Mouse (Mus musculus): Measurements from ENCODE around the gene Myo3b. TPM values are rescaled to one million over a fixed set of nuclear protein-coding genes. Genes with fewer than 3 reads are reported as not detected.
"Not testable (repeated sequence)": the region's sequence is repeated elsewhere in the genome, so short reads cannot be mapped to it uniquely, and the experiment has no call there.

The Myo3b gene
- total RNA-seq, 2 experiments from 2014 or later, result not detected

DNA sequence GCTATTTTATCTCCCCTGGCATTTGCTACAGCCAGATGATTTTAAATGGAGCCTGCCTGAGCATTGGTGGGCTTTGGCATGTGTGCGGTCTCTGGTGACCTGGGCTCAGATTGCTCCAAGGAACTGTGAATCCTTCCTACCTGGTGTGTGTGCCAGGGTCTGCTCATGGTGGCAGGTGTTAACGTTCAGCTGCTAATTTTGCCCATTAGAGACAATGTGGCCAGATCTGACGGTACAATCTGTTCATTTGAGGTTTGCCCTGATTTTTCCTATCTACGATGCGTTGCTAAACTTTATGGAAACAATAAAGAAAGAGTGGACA is 138.7 kb downstream of the Myo3b start:
- no peak for ATAC-seq (replicated peaks; ENCODE audit: poor library complexity, severe bottlenecking)

DNA sequence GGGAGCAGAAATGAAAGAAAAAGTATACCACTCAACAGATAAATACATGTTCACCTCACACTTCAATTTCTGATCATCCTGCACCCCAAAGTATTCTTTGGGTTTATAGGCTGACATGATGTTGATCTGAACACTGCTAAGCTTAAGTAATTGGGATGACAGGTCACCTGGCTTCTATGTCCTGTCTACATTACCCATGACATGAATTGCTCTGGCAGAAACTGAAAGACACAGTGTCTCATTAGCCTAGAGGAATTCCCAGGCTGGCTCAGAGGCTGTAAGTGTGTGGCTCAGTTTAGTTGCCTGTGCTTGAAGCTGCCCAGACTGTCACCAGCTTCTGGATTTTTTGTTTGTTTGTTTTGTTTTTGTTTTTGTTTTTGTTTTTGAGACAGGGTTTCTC is 139.3 kb downstream of the Myo3b start:
- no peak for ATAC-seq (replicated peaks; ENCODE audit: poor library complexity, severe bottlenecking)

DNA sequence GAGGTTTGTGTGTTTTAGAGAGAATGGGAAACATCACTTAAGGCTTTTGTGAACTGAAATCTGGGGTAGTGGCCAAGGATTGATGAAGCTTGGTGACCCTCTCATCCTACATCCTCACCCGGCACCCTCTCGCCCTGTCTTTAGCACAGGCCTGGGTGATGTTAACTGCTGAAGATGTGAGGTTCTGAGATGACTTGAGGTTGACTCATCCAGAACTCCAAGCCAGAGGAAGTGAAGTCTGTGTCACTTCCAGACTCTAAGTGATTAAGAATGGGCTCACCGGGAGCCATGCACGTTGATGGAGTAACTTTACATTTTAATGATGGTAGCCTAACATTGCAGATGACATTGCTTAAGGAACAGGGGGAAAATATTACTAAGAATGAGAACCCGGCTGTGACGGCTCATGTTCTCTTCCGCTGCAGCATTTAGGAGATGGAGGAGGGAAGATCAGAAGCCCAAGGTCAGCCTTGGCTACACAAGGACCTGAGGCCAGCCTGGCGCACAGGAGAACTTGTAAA is 143.3 kb downstream of the Myo3b start:
- no peak for ATAC-seq (replicated peaks; ENCODE audit: poor library complexity, severe bottlenecking)

DNA sequence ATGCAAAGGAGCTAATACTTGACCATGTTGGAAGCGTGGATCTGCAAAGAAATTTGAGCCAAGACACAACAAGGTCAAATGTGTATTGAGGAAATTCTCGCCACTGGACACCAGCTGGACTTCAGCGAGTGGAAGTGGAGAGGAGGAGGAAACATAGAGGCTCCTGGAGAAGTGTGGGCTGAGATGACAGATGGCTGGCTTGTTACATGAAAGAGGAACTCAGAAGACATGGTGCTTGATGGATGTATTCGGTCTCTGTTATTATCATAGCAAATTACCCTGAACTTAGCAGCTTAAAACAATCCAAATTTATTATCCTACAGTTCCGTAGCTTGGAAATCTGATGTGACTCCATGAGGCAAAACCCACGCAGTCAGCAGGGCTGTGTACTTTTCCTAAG is 148.1 kb downstream of the Myo3b start:
- ATAC-seq (replicated peaks; ENCODE audit: poor library complexity, severe bottlenecking), result no peak

DNA sequence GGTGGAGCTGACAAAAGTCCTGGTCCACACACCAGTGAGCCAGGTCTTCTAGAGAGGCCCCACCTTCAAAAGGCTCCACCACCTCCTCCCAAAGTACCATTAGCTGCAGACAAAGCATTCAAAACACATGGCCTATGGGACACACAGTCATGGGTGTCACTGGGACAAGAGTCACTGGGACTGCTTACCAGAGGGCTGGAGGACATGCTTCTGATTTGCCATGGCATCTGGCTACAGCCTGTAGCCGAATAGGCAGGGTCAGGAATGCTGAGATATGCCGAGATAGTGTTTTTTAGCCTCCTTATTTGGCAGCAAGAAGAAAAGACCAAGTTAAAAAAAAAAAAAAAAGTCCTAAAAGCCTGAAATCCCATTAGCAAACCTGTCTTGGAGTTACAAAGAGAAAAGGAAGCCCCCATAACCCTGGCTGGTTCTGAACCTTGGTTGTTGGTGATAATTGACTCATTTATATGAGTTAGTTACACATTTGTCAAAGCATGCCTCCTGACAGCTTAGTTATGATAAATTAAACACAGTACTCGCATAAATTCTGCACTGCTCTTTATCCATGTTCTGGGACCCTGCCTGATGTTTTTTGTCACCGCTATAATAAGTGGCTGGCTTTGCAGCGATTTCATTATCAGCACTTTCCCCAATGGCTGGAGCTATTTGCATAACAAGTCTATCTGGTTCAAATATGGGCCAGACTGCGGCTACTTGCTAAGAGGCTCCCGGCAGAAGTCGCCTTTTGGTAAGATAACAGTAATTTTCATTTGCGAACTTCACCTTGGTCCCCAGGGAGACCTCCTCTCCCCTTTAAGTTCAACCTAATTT is 156.7 kb downstream of the Myo3b start:
- no peak for ATAC-seq (replicated peaks; ENCODE audit: poor library complexity, severe bottlenecking)

DNA sequence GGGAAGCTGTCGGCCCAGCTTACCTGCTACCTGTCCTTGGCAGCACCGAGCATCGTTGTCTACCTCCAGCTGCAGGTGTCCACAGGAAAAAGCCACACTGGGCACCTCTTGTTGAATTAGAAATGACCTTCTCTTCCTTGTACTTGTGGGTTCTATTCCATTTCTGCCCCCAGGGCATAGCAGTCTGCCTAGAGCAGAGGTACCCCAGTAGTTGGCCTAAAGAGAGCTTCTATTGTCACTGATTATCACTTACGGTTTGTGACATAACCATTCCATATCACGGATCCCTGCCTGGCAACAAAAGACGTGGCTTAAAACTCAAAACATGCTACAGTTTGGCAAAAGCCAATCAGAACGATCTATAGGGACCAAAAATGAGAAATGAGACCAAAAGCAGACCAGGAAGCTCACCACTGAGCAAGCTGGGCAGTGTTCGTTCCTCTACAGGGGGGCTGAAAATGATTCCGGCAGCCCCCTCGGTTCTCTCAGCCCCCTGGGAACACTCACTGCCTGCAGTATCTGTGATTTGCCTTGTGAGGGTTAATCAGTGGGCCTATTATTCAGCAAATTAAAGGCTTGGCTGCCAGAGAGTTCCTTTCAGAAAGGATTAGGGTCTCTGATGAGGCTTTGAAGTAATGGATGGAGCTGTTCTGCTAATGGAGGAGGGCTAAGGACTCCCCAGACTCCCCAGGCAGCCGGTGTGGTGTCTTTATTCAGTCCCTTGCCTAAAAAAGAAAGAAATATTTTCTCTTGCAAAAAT is 163.1 kb downstream of the Myo3b start:
- no peak for ATAC-seq (replicated peaks; ENCODE audit: poor library complexity, severe bottlenecking)

DNA sequence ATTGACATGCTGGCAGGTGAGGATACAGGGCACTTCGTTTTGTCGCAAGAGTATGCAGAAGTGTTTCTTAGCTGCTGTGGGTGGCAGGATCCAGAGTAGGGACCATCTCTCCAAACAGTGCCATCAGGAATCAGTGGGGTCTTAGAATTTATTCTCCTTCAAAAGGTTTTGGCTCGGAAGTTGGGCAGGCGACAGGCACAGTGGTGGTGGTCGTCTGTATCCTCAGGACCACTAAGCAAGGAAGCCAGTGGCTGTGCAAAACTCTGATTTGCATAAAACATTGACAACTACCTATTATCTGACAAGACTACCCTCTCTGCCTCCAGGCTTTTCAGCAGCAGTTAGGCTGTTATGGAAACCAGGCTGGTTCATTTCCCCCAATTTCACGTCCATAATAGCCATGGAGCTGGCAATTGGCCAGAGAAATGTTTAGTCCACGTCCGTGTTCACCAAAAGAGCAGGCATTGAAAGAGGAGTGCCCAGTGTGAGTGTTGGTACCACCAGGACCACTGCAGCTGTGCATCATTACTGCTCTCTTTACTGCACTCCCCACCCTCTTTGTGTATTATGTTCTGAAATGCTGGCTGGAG is 163.7 kb downstream of the Myo3b start:
- no peak for ATAC-seq (replicated peaks; ENCODE audit: poor library complexity, severe bottlenecking)

DNA sequence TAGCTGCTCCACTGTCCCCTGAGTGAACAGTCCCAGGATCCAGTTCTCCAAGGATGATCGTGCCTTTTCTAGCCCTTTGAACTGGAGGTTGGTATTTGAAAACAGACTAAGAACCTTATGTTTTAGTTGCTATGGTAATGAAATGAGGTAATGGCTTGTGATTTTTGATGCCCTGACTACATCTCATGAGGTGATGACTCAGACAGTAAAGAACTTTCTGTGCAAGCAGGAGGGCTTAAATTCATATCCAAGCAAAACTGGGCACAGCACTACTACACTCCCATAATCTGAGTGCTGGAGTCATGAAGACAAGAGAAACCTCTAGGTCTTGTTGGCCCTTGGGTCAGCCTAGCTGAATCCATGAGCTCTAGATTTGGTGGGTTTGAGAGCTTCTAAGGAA is 169.5 kb downstream of the Myo3b start:
- no peak for ATAC-seq (replicated peaks; ENCODE audit: poor library complexity, severe bottlenecking)

DNA sequence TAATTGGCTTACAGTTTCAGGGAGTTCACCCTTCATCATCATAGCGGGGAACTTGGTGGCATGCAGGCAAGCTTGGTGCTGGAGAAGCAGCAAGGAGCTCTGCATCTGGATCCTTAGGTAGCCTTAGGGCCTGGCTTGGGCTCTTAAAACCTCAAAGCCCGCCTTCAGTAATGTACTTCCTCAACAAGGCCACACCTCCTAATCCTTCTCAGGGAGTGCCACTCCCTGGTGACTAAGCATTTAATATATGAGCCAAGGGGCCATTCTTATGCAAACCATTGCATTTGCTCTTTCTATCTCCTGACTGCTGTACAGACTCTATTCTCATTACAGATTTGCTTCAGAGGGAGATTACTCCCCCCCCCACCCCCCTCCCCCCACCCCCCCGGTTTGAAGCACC is 170.9 kb downstream of the Myo3b start:
- no peak for ATAC-seq (replicated peaks; ENCODE audit: poor library complexity, severe bottlenecking)

DNA sequence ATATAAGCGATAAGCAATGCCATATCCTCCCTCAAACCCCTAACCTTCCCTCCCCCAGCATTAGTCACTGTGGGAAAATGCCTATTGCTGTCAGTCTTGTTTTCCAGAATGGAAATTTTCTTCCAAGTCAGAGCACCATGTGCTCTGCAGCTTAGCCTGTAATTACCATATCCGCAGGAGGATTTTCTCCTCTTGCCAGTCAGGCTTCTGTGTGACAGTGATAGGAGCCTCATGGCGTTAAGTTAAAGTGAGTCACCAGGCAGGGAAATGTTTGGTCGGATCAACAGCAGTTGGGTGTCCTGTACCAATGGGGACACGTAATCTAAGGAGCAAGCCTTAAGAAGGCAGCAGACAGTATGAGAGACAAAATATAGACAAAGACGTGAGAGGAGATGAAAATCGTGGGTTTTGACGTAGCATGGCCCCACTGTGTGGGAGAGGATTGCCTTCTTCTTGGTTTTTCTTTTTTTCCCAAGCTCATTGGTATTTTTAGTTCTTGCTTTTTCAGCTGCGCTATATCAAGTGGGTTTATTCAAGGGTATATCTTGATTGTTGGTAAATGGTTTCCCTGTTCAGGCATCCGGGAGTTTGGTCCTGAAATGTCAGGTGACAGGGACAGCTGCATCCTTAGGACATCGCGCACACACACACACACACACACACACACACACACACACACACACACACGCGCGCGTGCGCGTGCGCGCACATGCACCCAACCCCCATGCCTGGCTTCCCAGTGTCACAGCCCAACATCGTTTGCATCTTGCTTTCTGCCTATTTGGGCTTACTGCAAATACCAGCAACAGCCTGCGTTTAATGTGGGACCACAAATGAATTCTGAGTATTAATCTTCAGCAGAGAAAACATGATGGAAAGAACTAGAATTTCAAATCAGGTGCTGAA is 171.8 kb downstream of the Myo3b start:
- no peak for ATAC-seq (replicated peaks; ENCODE audit: poor library complexity, severe bottlenecking)

DNA sequence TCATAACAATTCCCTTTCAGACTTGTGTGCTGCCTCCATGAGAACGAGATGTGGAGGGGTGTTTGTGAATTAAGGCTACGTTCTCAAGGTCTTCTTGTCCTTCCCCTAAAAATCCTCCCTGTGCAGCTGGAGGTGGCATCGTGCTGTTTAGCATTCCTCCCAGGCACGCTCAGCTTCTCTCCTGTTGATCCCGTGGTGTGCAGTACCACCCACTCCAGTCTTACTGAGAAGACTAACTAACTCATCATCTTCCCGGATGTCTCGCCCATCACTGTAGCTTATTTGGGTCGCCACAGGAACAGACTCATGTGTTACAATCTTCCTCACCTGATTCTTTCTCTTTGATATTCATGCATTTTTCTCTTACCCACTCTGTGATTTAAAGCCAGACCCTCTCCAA is 175.5 kb downstream of the Myo3b start:
- ATAC-seq (replicated peaks; ENCODE audit: poor library complexity, severe bottlenecking), result no peak

DNA sequence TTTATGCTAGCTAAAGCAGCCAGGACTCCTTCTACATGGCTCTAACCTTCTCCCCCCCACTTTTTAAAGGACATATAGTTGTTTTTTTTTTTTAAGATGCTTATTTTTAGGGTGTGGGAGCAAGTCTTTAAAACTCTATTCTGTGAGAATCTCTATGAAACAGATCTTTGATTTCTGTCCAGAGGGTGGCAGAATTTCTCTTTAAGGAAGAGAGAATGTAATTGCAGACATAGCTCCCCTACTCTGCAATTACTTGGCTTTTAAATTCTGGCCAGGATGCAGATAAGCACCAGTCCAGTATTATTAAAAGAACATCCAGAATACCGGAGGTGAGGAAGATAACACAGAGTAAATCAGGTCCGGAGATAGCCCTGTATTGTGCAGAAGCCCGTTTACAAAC is 178.9 kb downstream of the Myo3b start:
- no peak for ATAC-seq (replicated peaks; ENCODE audit: poor library complexity, severe bottlenecking)

DNA sequence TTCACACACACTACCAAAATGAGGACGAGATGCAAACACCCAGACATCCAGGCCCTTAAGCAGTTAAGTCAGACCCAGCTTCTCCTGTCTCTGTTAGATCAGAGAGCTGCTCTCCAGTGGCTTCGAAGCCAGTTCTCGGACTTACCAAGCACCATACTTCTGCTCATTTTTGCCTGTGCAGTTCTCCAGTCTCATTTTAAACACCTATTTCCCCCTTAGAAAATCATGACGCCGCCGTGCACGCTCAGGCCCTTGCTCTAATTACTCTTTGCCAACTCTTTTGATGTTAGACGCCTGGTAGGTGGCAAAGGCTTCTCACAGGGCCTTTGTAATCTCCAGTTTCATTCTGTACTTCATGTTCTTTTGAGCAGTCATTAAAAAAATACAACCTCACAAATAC is 179.5 kb downstream of the Myo3b start:
- ATAC-seq (replicated peaks; ENCODE audit: poor library complexity, severe bottlenecking), result no peak

DNA sequence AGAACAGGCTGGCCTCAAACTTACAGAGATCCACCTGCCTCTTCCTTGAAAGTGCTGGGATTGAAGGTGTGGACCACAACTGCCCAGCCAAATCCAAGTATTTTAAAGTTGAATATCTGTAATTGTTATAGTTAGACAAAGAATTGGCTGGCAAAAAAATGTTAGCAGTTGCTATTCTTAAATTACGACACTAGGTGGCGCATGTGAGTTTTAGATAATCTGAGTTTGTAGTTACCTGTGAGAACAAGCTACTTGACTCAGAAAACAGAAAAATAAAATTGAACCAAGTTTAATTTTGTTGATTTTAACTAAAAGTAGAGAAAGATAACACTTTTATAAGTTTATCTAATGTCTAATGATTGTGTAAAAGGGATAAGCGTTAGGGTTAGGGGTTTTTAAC is 187.8 kb downstream of the Myo3b start:
- no peak for ATAC-seq (replicated peaks; ENCODE audit: poor library complexity, severe bottlenecking)

DNA sequence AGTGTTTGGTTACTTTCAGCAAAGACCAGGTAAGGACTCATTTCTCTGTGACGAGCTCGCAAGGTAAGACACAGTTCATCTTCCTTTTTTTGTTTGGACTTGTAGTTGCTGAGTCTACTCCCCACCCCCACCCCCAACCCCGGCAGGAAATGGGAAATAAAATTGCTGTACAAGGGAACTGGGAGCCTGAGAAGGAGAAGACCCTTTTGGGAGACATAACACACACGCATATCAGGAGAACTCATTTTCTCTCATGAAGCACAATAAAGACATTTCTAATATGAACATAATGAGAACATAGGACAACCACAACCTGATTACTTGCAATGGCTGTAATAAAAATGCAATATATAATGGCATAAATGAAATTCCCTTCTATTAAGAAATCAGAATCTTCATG is 195.5 kb downstream of the Myo3b start:
- ATAC-seq (replicated peaks; ENCODE audit: poor library complexity, severe bottlenecking), result not testable (repeated sequence)

DNA sequence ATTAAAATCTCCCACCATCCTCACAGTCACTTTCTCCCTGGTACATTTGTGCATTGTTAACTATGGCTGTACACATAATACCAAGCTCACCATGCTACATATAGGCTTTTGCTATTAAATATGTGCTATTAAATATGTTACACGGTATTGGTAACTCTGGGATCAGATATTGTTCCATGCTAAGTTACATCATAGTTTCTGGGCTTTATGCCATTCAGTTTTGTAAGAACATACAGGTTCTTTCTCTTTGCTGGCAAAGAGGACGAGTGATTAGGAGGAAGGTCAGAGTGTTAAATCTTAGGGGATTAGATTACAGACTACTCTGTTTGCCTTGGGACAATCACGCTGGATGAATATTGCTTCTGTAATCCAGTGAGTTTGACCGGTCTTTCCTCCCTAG is 207.1 kb downstream of the Myo3b start:
- no peak for ATAC-seq (replicated peaks; ENCODE audit: poor library complexity, severe bottlenecking)

DNA sequence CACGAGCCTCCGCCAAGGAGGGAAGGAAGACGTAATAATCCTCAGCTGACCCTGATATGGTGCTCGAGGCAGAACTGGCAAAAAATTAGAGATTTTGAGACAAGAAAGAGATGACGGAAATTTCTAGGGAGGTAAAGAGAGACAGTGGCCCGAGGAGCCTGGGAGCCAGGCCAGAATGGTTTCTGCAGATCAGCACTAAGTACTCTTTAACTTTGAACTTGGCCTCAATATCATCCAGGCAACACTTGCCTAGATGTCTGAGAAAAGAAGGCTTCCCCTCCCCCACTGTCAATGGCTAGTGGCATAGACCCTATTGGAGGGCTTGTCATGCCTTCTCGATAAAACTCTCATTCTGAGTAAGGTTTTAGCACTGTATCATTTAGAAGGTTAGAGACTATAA is 209.7 kb downstream of the Myo3b start:
- ATAC-seq (replicated peaks; ENCODE audit: poor library complexity, severe bottlenecking), result no peak

DNA sequence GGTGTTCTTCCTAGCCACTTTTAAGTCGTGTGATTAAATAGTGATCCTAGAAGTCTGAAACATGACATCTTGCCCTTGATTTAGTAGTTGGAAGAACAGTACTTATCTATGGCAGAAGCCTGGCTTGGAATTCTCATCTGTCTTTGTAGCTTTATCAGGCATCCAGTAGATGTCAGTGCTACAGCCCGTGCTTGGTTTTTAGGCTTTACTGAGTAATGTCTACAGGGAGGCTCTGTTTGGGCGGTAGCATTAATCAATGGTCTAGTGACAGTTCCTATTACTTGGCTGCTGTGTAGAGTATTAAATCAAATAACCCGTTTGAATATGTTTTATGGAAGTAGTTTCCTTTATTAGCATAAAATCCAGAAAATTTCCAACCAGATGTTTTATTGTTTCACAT is 210.9 kb downstream of the Myo3b start:
- no peak for ATAC-seq (replicated peaks; ENCODE audit: poor library complexity, severe bottlenecking)

DNA sequence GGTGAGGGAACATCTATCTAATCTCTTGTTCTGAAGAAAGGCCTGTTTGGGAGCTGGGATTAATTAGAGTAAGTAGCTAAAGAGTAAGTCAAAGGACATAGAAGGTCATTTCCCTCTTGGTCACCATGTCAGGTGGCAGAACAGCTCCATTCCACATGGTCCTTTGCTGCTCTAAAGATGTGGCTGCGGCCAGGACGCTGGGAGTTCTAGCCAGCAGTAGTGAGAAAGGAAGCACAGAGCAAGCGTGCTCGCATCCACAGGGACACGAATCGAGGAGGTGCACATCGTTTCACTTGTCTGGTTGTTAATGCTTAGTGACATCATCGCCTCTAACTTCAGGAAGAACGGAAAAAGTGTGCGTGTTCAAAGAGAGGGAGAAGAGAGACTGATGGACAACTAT is 212.3 kb downstream of the Myo3b start:
- no peak for ATAC-seq (replicated peaks; ENCODE audit: poor library complexity, severe bottlenecking)

DNA sequence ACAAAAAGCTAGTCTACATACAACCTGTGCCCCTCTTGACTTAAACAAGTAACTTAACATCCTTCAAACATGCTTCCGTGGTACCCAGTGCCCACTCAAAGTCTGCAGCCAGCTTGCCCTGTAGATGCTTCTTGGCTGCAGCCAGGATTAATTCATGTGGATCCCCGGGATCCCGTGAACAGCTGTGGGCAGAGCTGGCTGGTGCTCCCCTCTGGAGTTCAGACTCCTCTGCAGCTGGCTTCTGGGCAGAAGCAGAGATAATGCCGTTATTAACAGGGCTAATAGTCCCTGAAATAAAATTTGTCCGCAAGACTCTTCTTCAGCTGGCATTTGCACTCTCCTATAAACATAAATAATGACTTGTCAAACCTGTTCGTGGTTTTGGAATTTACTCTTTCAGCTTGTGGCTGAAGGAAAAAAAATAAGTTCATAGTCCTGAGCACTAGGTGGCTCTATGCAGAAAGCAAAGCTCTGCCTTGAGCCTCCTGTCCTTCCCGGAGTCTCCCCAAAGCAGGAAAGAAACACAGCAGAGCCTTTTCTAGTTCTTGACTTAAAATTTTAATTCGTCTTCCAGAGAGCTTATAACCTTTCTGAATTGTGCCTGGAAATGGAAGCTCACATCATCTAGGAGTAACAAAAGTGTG is 220.6 kb downstream of the Myo3b start:
- ATAC-seq (replicated peaks; ENCODE audit: poor library complexity, severe bottlenecking), result no peak
